In the genomic region with DNA sequence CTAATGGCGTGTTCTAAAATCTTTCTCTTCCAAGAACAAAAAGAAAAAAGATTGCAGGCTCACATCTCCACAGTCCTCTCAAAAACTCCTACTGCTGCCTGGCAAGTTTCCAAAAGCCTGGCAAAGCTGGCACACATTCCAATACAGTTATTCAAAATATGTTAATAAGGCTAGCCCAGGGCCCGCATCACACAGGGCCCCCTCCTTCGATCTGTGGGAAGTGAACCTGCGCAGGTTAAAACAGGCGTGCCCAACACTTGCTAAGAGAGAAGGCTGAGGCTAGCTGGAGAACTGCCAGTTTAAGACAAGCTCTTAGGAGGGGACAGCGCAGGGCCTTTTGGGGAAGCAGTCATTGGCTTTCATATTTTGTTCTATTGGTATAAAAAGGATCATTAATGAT, we compare ENCODE assay signal across 10 mouse cellular contexts. TPM values are rescaled to one million over a fixed set of nuclear protein-coding genes. Genes with fewer than 3 reads are reported as not detected.
DNase-seq lines count a peak whose midpoint lies in the region; ATAC-seq lines count a peak whose summit lies in the region.
"Had no signal": no experiment of that assay in that cellular context is flagged by ENCODE, and none has a peak within 500 bp of the region (broad histone marks: within the 10 kb centered on the region; RNA-seq: fewer than 3 reads in every experiment).

No protein-coding gene starts in this region.

- H3K4me1 ChIP-seq in forebrain, embryonic 16.5 days (replicated peaks; ENCODE audit: control insufficient read depth, insufficient read depth, low read length): peaks cover 19% of the 10 kb centered on the region

- no peaks in the 10 kb centered on the region for H3K9me3 ChIP-seq in forebrain, embryonic 16.5 days (ENCODE audit: control insufficient read depth, low read length)
- H3K9me3 ChIP-seq: embryonic facial prominence, embryonic 13.5 days had no signal

- DNase-seq in cerebellum, postnatal 25 days: peak; percentile 45 to 66
- no peak for DNase-seq in cerebellum, adult 8-10 months
- peak; percentile 59 for DNase-seq in 3T3-L1 (ENCODE audit: low read depth, low spot score)
- DNase-seq in kidney, postnatal 36 days: peak; percentile 77 to 84
- peak; percentile 56 to 72 for DNase-seq in lung, postnatal 4 days
- DNase-seq in gastrocnemius, adult 8-10 months (ENCODE audit: low spot score in 2 of 2): no peak

- no peaks in the 10 kb centered on the region for H3K27me3 ChIP-seq in forebrain, embryonic 16.5 days (replicated peaks; ENCODE audit: control insufficient read depth, insufficient read depth, low read length)
- H3K27me3 ChIP-seq: CH12.LX; embryonic facial prominence, embryonic 13.5 days had no signal

- no peak overlapping the region; the same call in 1 of the 2 replicates for H3K27ac ChIP-seq in forebrain, embryonic 16.5 days (ENCODE audit: low read length)
- H3K27ac ChIP-seq: embryonic facial prominence, embryonic 13.5 days had no signal

- ATAC-seq in forebrain, embryonic 16.5 days: peak; percentile 81
- no peak for ATAC-seq in megakaryocyte, adult 5-6 weeks (ENCODE audit: poor library complexity, severe bottlenecking)

- H3K4me3 ChIP-seq in forebrain, embryonic 16.5 days (replicated peaks; ENCODE audit: low read length): no peak overlapping the region
- H3K4me3 ChIP-seq: embryonic facial prominence, embryonic 13.5 days had no signal

- H3K4me2 ChIP-seq in forebrain, embryonic 16.5 days (ENCODE audit: low read length): peak overlapping the region; percentile 31
- H3K4me2 ChIP-seq: embryonic facial prominence, embryonic 13.5 days had no signal

- 11% methylated on average over 6 of the region's 6 CpGs for WGBS in forebrain, embryonic 16.5 days

- H3K9ac ChIP-seq in forebrain, embryonic 16.5 days (replicated peaks; ENCODE audit: low read depth, low read length): no peak overlapping the region
- H3K9ac ChIP-seq: embryonic facial prominence, embryonic 13.5 days had no signal

- no peaks in the 10 kb centered on the region for H3K36me3 ChIP-seq in forebrain, embryonic 16.5 days (ENCODE audit: control insufficient read depth, insufficient read depth)

RNA-seq across cellular contexts. Expression of a gene that starts 23.7 kb away (rescaled TPM):
- polyA plus RNA-seq in forebrain, embryonic 16.5 days (2015; fragmentation: Nextera tagmentation; extraction: Ambion mirVana): 10.6 and 11.8 TPM in 2 replicates
- 10 to 100 TPM in 3 of 4 experiments, 1 to 10 TPM in 1; 9.0 to 12.8 (median 11.5) TPM for total RNA-seq in gastrocnemius, adult 8-10 months (2022)
- 3.7 and 7.6 TPM in 2 replicates for total RNA-seq in megakaryocyte, adult 5-6 weeks (2015)
- total RNA-seq in megakaryocyte, adult 5-6 weeks (2017): 1.4 and 1.7 TPM in 2 replicates

Comparison
In these comparisons a context has a peak if more than half of its experiments do, and no peak if none do; other contexts are left out.
1. DNase-seq: peak in cerebellum, postnatal 25 days (2 of 2), 3T3-L1 (single experiment), kidney, postnatal 36 days (2 of 2) and lung, postnatal 4 days (2 of 2); none in cerebellum, adult 8-10 months (single experiment) and gastrocnemius, adult 8-10 months (0 of 2).